Mouse (Mus musculus): ENCODE measurements around the gene Fbxo30. TPM values are rescaled to one million over a fixed set of nuclear protein-coding genes. Genes with fewer than 3 reads are reported as not detected.

The Fbxo30 gene
- polyA plus RNA-seq, 1 experiment = 7.9 TPM

Other genes with a start within 250 kb of the Fbxo30 start
- not detected in 2 replicates for gene Grm1, start 199.0 kb upstream of the Fbxo30 start, polyA plus RNA-seq (2012; ENCODE audit: insufficient read depth, insufficient read length, missing spikeins)
- 6.1 and 6.4 TPM in 2 replicates for gene Shprh, start 131.9 kb upstream of the Fbxo30 start, polyA plus RNA-seq (2012; ENCODE audit: insufficient read depth, insufficient read length, missing spikeins)
- 6.7 and 10.9 TPM in 2 replicates for gene Epm2a, start 62.1 kb downstream of the Fbxo30 start, polyA plus RNA-seq (2012; ENCODE audit: insufficient read depth, insufficient read length, missing spikeins)

All from brown adipose tissue, adult 24 weeks (tissue).